Mouse (Mus musculus) cerebellum, adult 2 months (tissue): ENCODE data around the gene Tbc1d15.

Experiments
- CTCF ChIP-seq: fragments of 200-500 bp; IDR thresholded peaks from 2 replicates; pipeline ENCODE4 v1.5.1; 2011; ENCODE audit warnings: low read depth, mild to moderate bottlenecking, control low read depth, low read length, moderate library complexity, borderline replicate concordance; ENCODE audit not compliant: insufficient read depth
- POLR2A ChIP-seq: fragments of 200-500 bp; IDR thresholded peaks from 2 replicates; pipeline ENCODE4 v1.6.1; 2011; ENCODE audit warnings: low read length, control low read depth, borderline replicate concordance; ENCODE audit not compliant: insufficient read depth

GRCm38 (mm10) chr10:115191214-115191613 lies 60.1 kb downstream of the Tbc1d15 start:
- TF ChIP-seq CTCF = no peak
- TF ChIP-seq POLR2A = no peak
